Mouse (Mus musculus) skeletal muscle tissue, postnatal 0 days (tissue): ENCODE measurements around the gene Dhh. TPM values are rescaled to one million over a fixed set of nuclear protein-coding genes. Genes with fewer than 3 reads are reported as not detected.

Source experiments
- polyA plus RNA-seq: library from polyadenylated mRNA; unstranded; fragments of >200 nt; fragmentation: Nextera tagmentation; extraction: Ambion mirVana; gene quantifications from 2 replicates; pipeline ENCODE4 v1.2.1, GENCODE M21; 2015

Dhh gene
- 4.0 and 4.3 TPM in 2 replicates for polyA plus RNA-seq

GRCm38 (mm10) chr15:98897928-98898800 is at the start of gene Dhh:
Gene Dhh (minus strand): TSS chr15:98898540.

GRCm38 (mm10) chr15:98934217-98934839 is 36.0 kb upstream of the Dhh start, which contains the start of gene Tuba1b:
Gene Tuba1b (minus strand): TSS chr15:98934565.

DNA sequence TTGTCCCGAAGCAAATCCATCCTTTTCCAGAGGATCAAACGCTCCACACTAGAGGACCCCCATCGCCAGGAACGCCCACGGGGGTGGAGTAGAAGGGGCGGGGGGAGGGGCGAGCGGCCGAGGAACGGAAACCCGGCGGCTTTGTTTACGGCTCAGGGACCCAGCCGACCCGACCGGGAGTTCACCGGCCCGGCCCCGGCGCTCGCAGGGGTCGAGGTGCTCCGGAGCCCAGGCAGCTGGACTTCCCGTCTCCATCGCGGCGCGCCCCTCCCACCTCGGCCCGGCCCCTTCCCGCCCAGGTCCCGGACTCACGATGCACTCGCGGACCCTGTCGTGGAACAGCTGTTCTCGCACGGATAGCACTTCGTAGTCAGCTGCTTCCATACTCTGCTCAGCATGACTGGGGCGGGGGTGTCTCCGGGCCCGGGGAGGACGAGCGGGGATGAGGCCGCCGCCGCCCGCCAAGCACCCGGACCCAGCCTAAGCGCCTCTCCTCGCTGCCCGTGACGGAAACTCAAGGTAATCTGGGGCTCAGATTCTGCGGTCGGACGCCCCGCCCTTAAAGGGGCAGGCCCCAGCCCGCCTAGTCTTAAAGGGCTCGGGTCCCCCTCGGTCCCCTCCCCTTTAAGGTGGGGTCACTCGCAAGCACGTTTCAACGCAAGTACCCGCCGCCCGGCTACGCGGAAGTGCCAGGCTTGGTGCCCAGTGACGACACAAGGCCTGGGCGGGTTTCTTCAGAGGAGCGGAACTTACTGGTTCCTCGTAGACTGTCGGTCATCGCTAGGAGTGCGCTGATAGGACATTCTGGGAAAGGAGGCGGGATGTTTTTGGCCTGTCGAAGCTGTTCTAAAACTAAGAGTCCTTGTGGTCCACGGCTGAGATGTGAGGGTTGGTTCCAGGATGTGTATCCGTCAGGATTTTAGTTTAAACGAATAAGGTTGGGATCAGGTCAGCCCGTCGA is 19.5 kb upstream of the Dhh start, which contains the start of gene Lmbr1l:
Lmbr1l (minus strand) TSS at position 694 of the 961 bp plus-strand sequence.

GRCm38 (mm10) chr15:98893940-98894745 is 4.2 kb downstream of the Dhh start, which contains the start of gene Rhebl1:
Gene Rhebl1 (minus strand): TSS chr15:98894540.

DNA sequence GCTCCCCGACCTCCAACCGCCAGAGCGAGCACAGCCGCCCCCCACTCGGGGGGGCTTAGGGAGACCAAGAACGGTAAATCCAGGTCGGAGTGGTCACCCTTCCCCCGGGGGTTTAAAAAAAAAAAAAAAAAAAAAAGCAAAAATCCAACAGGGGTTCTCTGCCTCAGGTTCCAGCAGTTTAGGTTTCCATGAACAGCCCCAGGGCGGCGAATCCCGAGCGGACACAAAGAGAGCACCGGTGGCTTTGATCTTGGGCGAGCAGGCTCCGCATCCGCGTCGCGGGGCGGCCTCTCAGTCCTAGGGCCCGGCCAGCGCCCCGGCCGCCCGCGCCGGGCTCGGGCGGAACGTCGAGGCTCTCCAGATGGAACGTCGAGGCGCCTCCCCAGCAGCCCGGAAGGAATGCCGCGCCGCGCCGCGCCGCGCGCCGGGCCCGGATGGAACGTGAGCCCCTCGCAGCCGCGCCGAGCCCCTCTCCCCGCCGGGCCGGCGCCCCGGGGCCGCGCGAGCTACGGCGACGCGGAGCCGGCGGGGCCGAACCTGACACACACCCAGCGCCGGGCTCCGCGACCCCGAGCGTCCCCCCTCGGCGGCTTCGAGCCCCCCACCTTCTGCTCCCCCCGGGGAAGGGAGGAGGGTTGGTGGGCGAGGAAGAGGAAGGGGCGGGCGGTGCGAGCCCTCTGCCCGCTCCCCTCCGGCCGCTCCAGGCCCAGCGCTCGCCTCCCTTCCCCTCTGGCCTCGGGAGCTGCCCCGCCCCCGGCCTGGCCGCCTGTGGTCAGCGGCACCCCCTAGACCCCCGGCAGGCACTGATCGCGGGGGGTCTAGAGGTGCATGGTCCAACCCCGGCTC is 27.0 kb downstream of the Dhh start, which contains the start of gene Kmt2d:
Kmt2d (minus strand) TSS at position 135 of the 846 bp plus-strand sequence.

Other genes with a start within 250 kb of the Dhh start
- 10.8 and 12.4 TPM in 2 replicates for gene Ddx23, start 235.6 kb downstream of the Dhh start, polyA plus RNA-seq
- gene Rnd1, start 221.1 kb downstream of the Dhh start, polyA plus RNA-seq, result 0.36 and 0.50 TPM in 2 replicates
- 0.09 TPM in 2 replicates for gene Ccdc65, start 190.3 kb downstream of the Dhh start, polyA plus RNA-seq
- 25.1 and 47.1 TPM in 2 replicates for gene Fkbp11, start 170.3 kb downstream of the Dhh start, polyA plus RNA-seq
- gene Arf3, start 135.3 kb downstream of the Dhh start, polyA plus RNA-seq, result 11.0 and 13.7 TPM in 2 replicates
- gene Wnt10b, start 120.4 kb downstream of the Dhh start, polyA plus RNA-seq, result 0.28 and 0.37 TPM in 2 replicates
- gene Wnt1, start 108.7 kb downstream of the Dhh start, polyA plus RNA-seq, result 0.09 and 0.13 TPM in 2 replicates
- gene Ddn, start 89.0 kb downstream of the Dhh start, polyA plus RNA-seq, result not detected in 2 replicates
- 45.5 and 53.7 TPM in 2 replicates for gene Prkag1, start 67.0 kb downstream of the Dhh start, polyA plus RNA-seq
- gene Kmt2d, start 27.3 kb downstream of the Dhh start, polyA plus RNA-seq, result 6.1 and 6.8 TPM in 2 replicates
- 4.3 and 6.7 TPM in 2 replicates for gene Rhebl1, start 4.0 kb downstream of the Dhh start, polyA plus RNA-seq
- 8.9 and 9.5 TPM in 2 replicates for gene Lmbr1l, start 19.7 kb upstream of the Dhh start, polyA plus RNA-seq
- gene Tuba1b, start 36.0 kb upstream of the Dhh start, polyA plus RNA-seq, result 399 and 497 TPM in 2 replicates
- not detected in 2 replicates for gene Gm49450, start 55.0 kb upstream of the Dhh start, polyA plus RNA-seq
- 467 and 630 TPM in 2 replicates for gene Tuba1a, start 55.2 kb upstream of the Dhh start, polyA plus RNA-seq
- 32.2 and 35.7 TPM in 2 replicates for gene Tuba1c, start 131.4 kb upstream of the Dhh start, polyA plus RNA-seq
- 0.68 and 1.4 TPM in 2 replicates for gene Prph, start 156.6 kb upstream of the Dhh start, polyA plus RNA-seq
- 5.8 and 7.8 TPM in 2 replicates for gene Troap, start 176.0 kb upstream of the Dhh start, polyA plus RNA-seq
- not detected in 2 replicates for gene C1ql4, start 189.3 kb upstream of the Dhh start, polyA plus RNA-seq
- 0.11 TPM in 1 of 2 replicates, not detected in the other for gene Dnajc22, start 194.6 kb upstream of the Dhh start, polyA plus RNA-seq
- gene Spats2, start 227.4 kb upstream of the Dhh start, polyA plus RNA-seq, result 12.8 and 14.5 TPM in 2 replicates